Mouse (Mus musculus): ENCODE data around the gene Aes.

Gene Aes

GRCm38 (mm10) chr10:81559163-81559626, at the start of gene Aes:
Aes (plus strand) TSS chr10:81559488.
- no peak for DNase-seq (ENCODE audit: low spot score)

- DNase-seq (ENCODE audit: low spot score): no peak
Observed at GRCm38 (mm10) chr10:81510246-81510810, 49.0 kb upstream of the Aes start.

- DNase-seq (ENCODE audit: low spot score): no peak
Observed at GRCm38 (mm10) chr10:81513798-81514197, 45.5 kb upstream of the Aes start.

GRCm38 (mm10) chr10:81517227-81517626, 42.1 kb upstream of the Aes start:
- no peak for DNase-seq (ENCODE audit: low spot score)

- no peak for DNase-seq (ENCODE audit: low spot score)
Observed at GRCm38 (mm10) chr10:81518546-81518945, 40.7 kb upstream of the Aes start.

DNA sequence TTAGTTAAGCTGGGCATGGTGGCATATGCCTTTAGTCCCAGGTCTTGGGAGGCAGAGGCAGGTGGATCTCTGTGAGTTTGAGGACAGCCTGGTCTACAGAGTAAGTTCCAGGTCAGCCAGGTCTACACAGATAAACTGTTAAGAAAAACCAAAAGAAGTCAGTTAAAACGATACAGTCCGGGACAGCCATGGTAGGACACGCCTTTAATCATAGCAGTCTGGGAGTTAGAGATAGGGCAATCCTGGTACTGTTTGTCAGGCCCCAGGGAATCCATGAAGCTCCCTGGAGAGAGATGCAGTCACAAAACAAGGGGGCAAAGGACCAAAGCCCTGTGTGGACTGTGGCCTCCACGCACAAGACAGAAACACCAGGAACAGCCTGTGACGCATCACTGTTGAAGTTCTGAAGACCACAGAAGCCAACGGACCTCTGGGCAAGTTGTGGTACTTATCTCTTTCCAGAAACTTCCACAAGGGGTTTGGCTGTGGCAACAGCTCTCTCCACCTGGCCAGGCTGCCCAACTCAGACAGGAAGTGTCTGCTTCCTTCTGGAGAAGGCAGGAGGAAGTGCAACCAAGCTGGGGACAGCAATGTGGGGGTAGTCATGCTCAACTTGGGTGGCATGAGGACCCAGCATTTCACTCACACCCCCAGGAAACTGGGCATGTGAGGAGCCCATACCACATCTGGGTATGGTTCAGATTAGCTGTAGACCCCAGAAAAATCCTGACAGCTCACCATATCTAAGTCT, 39.9 kb upstream of the Aes start:
- no peak for DNase-seq (ENCODE audit: low spot score)

DNA sequence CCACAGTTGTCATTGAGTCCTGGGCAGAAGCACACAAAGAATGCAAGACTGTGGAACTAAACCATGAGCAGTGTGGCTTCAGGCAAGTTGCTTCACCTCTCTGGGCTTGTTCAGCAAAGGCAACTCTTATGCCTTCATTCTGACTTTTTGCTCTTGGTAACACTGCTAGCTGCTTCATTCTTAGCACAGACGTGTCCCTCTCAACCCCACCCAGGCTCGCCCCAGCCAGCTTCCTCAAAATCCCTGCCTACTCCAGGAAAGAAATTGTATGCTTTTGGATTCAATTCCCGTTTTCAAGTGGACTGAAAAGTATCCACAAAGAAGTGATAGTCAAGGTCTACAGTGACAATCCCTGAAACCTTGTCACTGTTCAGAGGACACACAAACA, 39.3 kb upstream of the Aes start:
- DNase-seq (ENCODE audit: low spot score): no peak

DNA sequence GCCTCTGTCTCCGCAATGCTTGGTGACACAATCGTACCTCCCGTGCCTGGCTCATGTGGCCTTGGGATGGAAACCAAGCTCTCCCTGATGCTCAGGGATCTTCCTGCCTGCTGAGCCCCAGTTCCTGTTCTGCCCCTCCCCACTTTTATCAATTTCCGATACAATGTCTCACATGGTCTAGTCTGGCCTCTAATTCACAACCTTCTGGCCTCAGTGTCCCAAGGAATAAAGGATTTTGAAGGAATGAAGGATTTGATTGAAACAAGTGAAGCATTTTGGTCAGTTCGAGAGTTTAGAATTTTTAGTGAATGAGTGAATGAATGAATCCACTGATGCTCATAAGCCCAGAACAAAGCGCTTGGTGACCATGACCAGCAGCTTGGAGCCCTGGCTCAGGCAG, 36.1 kb upstream of the Aes start:
- no peak for DNase-seq (ENCODE audit: low spot score)

DNA sequence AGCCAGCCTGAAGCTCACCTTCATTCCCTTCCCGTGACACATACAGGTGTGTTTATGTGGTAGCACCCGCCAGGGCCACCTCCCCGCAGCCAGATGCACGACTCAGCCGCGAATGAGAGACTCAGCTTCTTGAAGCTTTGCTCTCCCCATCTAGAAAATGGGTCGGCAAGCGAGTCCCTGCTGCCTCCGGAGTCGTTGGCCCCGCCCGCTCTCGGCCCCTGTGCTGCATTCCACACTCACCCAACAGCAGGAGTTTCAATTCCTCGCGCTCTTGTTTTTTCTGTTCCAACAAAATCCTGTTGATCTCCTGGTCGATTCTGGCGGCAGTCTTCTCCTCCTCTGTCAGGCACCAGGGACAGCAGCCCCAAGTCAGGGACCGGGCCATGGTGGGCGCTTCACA, 35.7 kb upstream of the Aes start:
- DNase-seq (ENCODE audit: low spot score): no peak

DNA sequence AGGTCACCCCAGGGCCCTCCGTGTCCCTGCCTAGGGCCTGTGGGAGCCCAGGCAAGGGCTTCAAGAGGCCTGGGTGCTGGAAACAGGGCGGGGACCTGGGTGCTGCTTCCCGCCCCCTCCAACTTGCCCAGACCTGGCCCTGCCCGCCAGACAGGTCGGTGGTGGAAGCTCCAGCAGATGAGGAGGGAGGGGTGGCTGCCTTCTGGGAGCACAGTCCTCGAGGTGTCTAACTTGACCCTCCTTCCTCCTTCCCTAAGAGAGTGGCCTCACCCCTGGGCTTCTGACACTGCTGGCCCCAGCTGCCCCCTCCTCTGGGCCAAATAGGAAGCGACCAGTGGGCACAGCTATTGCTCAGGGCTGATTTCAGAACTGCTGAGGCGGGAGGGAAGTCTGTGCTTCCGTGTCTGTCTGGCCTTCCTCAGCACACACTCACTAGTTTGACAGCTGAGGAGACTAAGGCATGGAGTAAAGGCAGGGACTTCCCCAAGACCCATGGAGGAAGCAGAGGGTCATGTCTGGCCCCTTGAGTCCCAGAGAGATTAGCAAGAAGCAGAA, 35.2 kb upstream of the Aes start, which contains the start of gene Gna15:
Gna15 (minus strand) TSS at position 175 of the 555 bp plus-strand sequence.
- DNase-seq (ENCODE audit: low spot score): no peak

- DNase-seq (ENCODE audit: low spot score): no peak
Observed at GRCm38 (mm10) chr10:81525017-81525694, 34.1 kb upstream of the Aes start.

GRCm38 (mm10) chr10:81526779-81527178, 32.5 kb upstream of the Aes start:
- no peak for DNase-seq (ENCODE audit: low spot score)

- DNase-seq (ENCODE audit: low spot score): no peak
Observed at GRCm38 (mm10) chr10:81534826-81535225, 24.5 kb upstream of the Aes start.

- no peak for DNase-seq (ENCODE audit: low spot score)
Observed at GRCm38 (mm10) chr10:81536734-81537133, 22.6 kb upstream of the Aes start.

GRCm38 (mm10) chr10:81537429-81537828, 21.9 kb upstream of the Aes start:
- DNase-seq (ENCODE audit: low spot score): no peak

- no peak for DNase-seq (ENCODE audit: low spot score)
Observed at GRCm38 (mm10) chr10:81538321-81539048, 20.8 kb upstream of the Aes start.

DNA sequence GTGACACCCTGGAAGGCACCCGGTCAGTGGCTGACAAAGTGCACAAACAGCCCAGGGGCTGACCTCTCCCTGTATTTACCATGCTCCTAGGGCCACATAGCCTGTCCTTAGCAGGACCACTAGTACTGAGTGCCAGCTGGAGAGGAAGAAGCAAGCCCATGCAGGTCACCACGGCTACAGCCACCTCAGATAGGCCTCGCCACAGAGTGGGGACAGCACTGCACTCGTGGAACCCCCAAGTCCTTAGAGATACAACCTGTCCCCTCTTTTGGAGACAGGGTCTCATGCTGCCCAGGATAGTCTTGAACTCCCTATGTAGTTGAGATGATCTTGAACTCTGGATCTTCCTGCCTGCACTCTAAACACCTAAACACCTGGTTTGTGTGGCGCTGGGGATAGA, 17.9 kb upstream of the Aes start:
- no peak for DNase-seq (ENCODE audit: low spot score)

GRCm38 (mm10) chr10:81541803-81542202, 17.5 kb upstream of the Aes start:
- DNase-seq (ENCODE audit: low spot score): no peak

GRCm38 (mm10) chr10:81542727-81543460, 16.4 kb upstream of the Aes start:
- DNase-seq (ENCODE audit: low spot score): no peak

- DNase-seq (ENCODE audit: low spot score): no peak
Observed at GRCm38 (mm10) chr10:81543633-81544032, 15.7 kb upstream of the Aes start.
